Mouse (Mus musculus): ENCODE measurements around the gene Hnrnpl.

GRCm38 (mm10) chr7:28758623-28759022, 49.7 kb upstream of the Hnrnpl start:
- TF ChIP-seq CTCF (IDR thresholded peaks at IDR 0.05; ENCODE audit: insufficient read depth, low read length) (no peak), POLR2A (IDR thresholded peaks at IDR 0.05; ENCODE audit: borderline replicate concordance, extremely low read depth, low read depth, low read length) (no peak)
